Mouse (Mus musculus) splenic B cell, adult 2 months (primary cell): ENCODE data around the gene Tchhl1.
"Not testable (repeated sequence)": the region's sequence is repeated elsewhere in the genome, so short reads cannot be mapped to it uniquely, and the experiment has no call there.

Experiments
- DNase-seq: peaks from one replicate; pipeline ENCODE4 v3.0.0-alpha.2; 2011; ENCODE audit warnings: low read depth, low spot score
- H3K27me3 ChIP-seq: 2 replicates; pipeline ENCODE4 v1.6.1; 2012; ENCODE audit warnings: mild to moderate bottlenecking, low read length, moderate library complexity, mixed read lengths; ENCODE audit not compliant: control insufficient read depth, poor library complexity, insufficient read depth, severe bottlenecking
- H3K36me3 ChIP-seq: 2 replicates; pipeline ENCODE4 v1.6.1; 2012; ENCODE audit warnings: mild to moderate bottlenecking, low read length, moderate library complexity, mixed read lengths; ENCODE audit not compliant: control insufficient read depth, poor library complexity, insufficient read depth, severe bottlenecking

Gene Tchhl1

DNA sequence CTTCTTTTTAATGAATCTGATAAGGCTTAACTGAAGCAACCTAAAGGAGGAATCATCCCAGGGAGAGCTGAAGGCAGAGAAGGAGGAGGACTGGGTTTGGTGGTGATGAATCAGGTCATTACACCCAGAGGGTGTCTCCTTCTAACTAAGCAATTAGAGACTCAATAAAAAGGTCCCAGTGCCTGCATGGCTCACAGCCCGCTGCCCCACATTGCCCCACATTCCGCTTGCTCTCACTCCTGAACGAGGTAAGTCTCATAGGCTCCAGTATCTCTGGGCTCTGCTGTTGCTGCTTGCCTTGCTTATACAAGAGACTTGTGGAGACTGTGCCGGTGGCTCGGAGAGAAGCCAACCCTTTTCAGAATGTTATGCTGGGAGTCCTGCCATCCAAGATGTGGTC is at the start of gene Tchhl1:
Gene Tchhl1 (plus strand): TSS at position 194 of the 400 bp plus-strand sequence.
- no peak for DNase-seq
- Histone ChIP-seq H3K36me3 (no peaks in the 10 kb centered on the region), H3K27me3 (no peaks in the 10 kb centered on the region)

DNA sequence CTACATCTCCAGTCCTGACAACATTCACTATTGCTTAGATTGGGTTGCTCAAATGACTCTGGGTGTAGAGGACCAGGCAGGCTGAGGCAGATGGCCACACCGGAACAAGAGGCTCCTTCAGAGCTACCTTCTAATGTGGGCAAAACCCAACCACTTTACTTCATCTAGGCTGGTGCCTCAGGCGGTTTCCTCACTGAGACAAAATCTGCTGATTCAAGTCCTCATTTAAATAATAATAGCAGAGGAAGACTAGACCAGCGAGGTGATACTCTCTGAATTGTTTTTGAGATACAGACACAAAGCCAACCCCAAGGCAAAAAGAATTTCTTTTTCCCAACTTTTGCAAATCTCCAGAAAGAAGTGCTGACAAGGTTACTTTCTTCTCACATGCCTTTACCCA is 36.9 kb upstream of the Tchhl1 start:
- no peaks in the 10 kb centered on the region for H3K36me3 ChIP-seq
- no peak for DNase-seq
- H3K27me3 ChIP-seq, result no peaks in the 10 kb centered on the region

- no peak for DNase-seq
- H3K27me3 ChIP-seq, result no peaks in the 10 kb centered on the region
- H3K36me3 ChIP-seq, result no peaks in the 10 kb centered on the region
These were observed 26.5 kb upstream of the Tchhl1 start, which contains the start of gene Tchh for GRCm38 (mm10) chr3:93442030-93442429. Gene Tchh (plus strand): TSS chr3:93442330.

GRCm38 (mm10) chr3:93443501-93444101 is 25.0 kb upstream of the Tchhl1 start:
- H3K27me3 ChIP-seq, result no peaks in the 10 kb centered on the region
- DNase-seq, result peak; percentile 29
- no peaks in the 10 kb centered on the region for H3K36me3 ChIP-seq

- Histone ChIP-seq H3K36me3 (no peaks in the 10 kb centered on the region), H3K27me3 (no peaks in the 10 kb centered on the region)
- DNase-seq, result peak; percentile 12
These were observed 24.0 kb upstream of the Tchhl1 start for GRCm38 (mm10) chr3:93444343-93445164.

DNA sequence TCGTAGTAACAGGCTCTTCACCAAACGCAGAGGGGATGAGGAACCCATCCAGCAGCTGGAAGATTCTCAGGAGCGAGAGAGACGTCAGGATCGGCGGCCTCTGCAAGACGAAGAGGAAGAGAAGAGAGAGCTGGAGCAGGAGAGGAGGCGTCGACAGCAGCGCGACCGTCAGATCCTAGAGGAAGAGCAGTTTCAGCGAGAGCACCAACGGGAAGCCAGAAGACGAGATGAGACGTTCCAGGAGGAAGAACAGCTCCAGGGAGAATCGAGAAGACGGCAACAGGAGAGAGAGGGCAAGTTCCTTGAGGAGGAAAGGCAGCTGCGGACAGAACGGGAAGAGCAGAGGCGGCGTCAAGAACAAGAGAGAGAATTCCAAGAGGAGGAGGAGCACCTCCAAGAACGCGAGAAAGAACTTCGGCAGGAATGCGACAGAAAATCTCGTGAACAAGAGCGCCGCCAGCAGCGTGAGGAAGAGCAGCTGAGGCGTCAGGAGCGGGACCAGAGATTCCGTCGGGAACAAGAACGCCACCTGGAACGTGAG is 23.3 kb upstream of the Tchhl1 start:
- Histone ChIP-seq H3K27me3 (no peaks in the 10 kb centered on the region), H3K36me3 (no peaks in the 10 kb centered on the region)
- DNase-seq, result peak; percentile 2

DNA sequence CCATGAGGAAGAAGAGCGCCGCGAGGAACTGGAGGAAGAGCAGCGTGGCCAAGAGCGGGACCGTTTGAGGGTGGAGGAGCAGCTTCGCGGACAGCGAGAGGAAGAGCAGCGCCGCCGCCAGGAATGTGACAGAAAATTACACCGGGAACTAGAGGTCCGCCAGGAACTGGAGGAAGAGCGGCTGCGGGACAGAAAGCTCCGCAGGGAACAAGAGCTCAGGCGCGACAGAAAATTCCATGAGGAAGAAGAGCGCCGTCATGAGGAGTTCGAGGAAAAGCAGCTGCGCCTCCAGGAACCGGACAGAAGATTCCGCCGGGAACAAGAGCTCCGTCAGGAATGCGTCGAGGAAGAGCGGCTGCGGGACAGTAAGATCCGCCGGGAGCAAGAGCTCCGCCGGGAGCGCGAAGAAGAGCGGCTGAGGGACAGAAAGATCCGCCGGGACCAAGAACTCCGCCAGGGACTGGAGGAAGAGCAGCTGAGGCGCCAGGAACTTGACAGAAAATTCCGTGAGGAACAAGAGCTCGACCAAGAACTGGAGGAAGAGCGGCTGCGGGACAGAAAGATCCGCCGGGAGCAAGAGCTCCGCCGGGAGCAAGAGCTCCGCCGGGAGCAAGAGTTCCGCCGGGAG is 22.3 kb upstream of the Tchhl1 start:
- Histone ChIP-seq H3K36me3 (no peaks in the 10 kb centered on the region), H3K27me3 (no peaks in the 10 kb centered on the region)
- DNase-seq, result peak; percentile 3

DNA sequence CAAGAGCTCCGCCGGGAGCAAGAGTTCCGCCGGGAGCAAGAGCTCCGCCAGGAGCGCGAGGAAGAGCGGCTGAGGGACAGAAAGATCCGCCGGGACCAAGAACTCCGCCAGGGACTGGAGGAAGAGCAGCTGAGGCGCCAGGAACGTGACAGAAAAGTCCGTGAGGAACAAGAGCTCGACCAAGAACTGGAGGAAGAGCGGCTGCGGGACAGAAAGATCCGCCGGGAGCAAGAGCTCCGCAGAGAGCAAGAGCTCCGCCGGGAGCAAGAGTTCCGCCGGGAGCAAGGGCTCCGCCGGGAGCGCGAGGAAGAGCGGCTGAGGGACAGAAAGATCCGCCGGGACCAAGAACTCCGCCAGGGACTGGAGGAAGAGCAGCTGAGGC is 21.8 kb upstream of the Tchhl1 start:
- not testable (repeated sequence) for H3K36me3 ChIP-seq, H3K27me3 ChIP-seq, DNase-seq

- peak; percentile 17 for DNase-seq
- Histone ChIP-seq H3K27me3 (no peaks in the 10 kb centered on the region), H3K36me3 (no peaks in the 10 kb centered on the region)
These were observed 21.3 kb upstream of the Tchhl1 start for GRCm38 (mm10) chr3:93447138-93447841.

DNA sequence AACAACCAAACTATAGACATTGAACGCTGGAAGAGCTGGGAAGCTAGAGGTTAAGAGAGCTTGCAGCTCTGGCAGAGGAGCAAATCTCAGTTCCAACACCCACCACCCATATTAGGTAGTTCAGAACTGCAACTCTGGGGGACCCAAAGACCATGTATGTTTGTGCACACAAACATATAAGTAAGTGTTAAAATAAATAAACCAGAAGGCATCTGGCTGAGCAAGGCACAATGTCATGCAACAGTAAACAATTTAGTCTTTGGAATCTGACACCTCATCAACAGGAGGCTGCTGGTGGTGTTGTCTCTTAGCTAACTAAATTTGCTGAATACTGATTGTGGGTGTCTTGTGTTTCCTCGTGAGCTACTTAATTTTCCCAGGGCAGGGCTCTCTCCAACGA is 2.0 kb upstream of the Tchhl1 start:
- Histone ChIP-seq H3K36me3 (no peaks in the 10 kb centered on the region), H3K27me3 (no peaks in the 10 kb centered on the region)
- DNase-seq, result no peak

GRCm38 (mm10) chr3:93467130-93467529 is 1.4 kb upstream of the Tchhl1 start:
- no peaks in the 10 kb centered on the region for H3K36me3 ChIP-seq
- DNase-seq, result no peak
- no peaks in the 10 kb centered on the region for H3K27me3 ChIP-seq

DNA sequence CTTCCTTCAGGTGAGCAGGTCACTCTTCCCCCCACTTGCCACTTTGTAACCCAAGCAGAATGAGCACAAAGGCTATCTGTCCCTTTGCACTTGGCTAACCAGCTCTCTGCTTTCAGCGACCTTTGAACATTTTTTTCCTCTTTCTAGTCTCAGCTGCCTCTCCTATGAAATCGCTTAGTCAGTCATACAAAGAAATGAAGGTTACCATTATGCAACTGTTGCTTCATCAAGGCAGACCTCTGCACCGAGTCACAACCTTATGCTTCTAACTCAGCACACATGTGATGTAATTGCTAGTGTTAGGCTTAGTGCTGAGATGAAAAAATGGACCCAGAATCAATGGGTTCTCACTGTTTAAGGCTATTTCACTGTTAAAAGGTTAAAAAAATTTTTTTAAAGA is 1.1 kb downstream of the Tchhl1 start:
- H3K27me3 ChIP-seq, result no peaks in the 10 kb centered on the region
- no peaks in the 10 kb centered on the region for H3K36me3 ChIP-seq
- DNase-seq, result no peak

DNA sequence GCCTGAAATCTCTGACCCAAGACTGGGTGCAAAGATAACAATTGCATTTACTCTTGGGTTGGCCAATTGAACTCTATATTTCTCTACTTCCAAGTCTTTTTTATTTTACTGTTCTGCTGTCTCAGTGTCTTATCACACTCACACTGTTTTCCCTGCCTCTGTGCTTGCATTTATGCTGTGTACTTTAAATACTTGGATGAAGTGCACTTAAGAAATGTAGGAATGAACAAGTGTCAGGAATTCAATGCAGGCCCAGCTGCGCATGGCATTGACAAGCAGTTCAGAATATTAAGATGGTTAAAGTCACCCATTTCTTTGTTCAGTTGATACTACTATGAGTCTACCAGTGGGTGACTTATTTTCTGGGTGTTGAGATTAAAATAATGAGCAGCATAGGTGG is 11.5 kb downstream of the Tchhl1 start:
- DNase-seq, result no peak
- Histone ChIP-seq H3K36me3 (no peaks in the 10 kb centered on the region), H3K27me3 (no peaks in the 10 kb centered on the region)

DNA sequence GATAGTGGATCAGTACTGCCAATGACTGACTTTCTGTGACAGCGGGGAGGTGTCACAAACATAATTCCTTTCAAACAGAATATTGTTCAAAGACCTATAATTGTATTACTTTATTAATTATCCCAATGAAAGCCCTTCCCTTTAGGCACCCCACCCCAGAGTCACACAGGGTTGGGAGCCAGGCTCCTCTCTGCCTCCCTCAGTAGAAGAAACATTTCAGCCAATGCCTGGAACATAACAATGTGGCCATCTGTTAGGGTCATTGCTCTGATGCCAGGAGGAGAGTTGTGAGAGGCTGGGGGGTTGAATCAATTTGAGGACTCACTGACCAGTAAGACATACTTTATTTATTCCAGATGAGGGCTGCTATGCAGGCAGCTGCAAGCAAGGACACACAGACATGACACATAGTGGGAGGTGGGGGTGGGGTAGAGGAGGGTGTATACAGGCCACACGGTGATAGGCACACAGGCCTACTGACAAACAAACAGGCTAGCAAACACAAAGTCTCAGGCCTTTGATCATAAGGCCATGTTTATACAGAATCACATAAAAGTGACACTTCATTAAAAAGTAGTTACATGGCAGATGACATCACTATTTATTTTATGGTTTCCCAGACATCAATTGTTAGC is 13.5 kb downstream of the Tchhl1 start:
- DNase-seq, result no peak
- H3K36me3 ChIP-seq, result no peaks in the 10 kb centered on the region
- no peaks in the 10 kb centered on the region for H3K27me3 ChIP-seq
